Mouse (Mus musculus) forebrain, embryonic 16.5 days (tissue): ENCODE data around the gene St6galnac3. TPM values are rescaled to one million over a fixed set of nuclear protein-coding genes. Genes with fewer than 3 reads are reported as not detected.

ENCODE experiments used
- ATAC-seq: fragments of 200-750 bp; cut with Nextera tagmentation; 2 replicates; pipeline ENCODE4 v1.8.0; 2017; ENCODE audit warnings: mild to moderate bottlenecking, moderate library complexity
- H3K27ac ChIP-seq: fragments of 300-500 bp; sonication (generic); 2 replicates; pipeline ENCODE4 v1.5.1; 2014; ENCODE audit warnings: low read length, control low read depth
- H3K27me3 ChIP-seq: fragments of 300-500 bp; sonication (generic); replicated peaks from 2 replicates; pipeline ENCODE4 v1.6.1; 2014; ENCODE audit warnings: low read length; ENCODE audit not compliant: control insufficient read depth, insufficient read depth
- H3K36me3 ChIP-seq: fragments of 300-500 bp; sonication (generic); 2 replicates; pipeline ENCODE4 v1.6.1; 2014; ENCODE audit not compliant: control insufficient read depth, insufficient read depth
- H3K4me1 ChIP-seq: fragments of 300-500 bp; sonication (generic); replicated peaks from 2 replicates; pipeline ENCODE4 v1.6.1; 2014; ENCODE audit warnings: low read length; ENCODE audit not compliant: control insufficient read depth, insufficient read depth
- H3K4me2 ChIP-seq: fragments of 300-500 bp; sonication (generic); 2 replicates; pipeline ENCODE4 v1.6.1; 2014; ENCODE audit warnings: mild to moderate bottlenecking, low read length, control low read depth
- H3K4me3 ChIP-seq: fragments of 300-500 bp; sonication (generic); replicated peaks from 2 replicates; pipeline ENCODE4 v1.5.1; 2014; ENCODE audit warnings: mild to moderate bottlenecking, low read length, control low read depth
- H3K9ac ChIP-seq: fragments of 300-500 bp; sonication (generic); replicated peaks from 2 replicates; pipeline ENCODE4 v1.6.1; 2014; ENCODE audit warnings: low read depth, low read length, control low read depth
- H3K9me3 ChIP-seq: fragments of 300-500 bp; sonication (generic); 2 replicates; pipeline ENCODE4 v1.6.1; 2016; ENCODE audit warnings: low read length; ENCODE audit not compliant: control insufficient read depth
- WGBS: fragments of 180-500 bp; shearing (Covaris S2); extraction: QIAGEN DNeasy Blood & Tissue Kit; methylation state at CpG from one replicate; pipeline ENCODE4 v1.1.7; 2014; 5-methylcytosine and 5-hydroxymethylcytosine counted together
- polyA plus RNA-seq: library from polyadenylated mRNA; unstranded; fragments of >200 nt; fragmentation: Nextera tagmentation; extraction: Ambion mirVana; gene quantifications from 2 replicates; pipeline ENCODE4 v1.2.1, GENCODE M21; 2015

St6galnac3 gene
- polyA plus RNA-seq, 1 experiment from 2014 or later: 23.5 TPM

- no peaks in the 10 kb centered on the region for H3K27me3 ChIP-seq
- H3K9me3 ChIP-seq: no peaks in the 10 kb centered on the region
- no peak overlapping the region for H3K4me3 ChIP-seq
- peaks cover 26% of the 10 kb centered on the region for H3K4me1 ChIP-seq
- no peak overlapping the region for H3K9ac ChIP-seq
- H3K36me3 ChIP-seq: no peaks in the 10 kb centered on the region
- no peak overlapping the region for H3K27ac ChIP-seq
- H3K4me2 ChIP-seq: no peak overlapping the region
- ATAC-seq: no peak
- 48% methylated on average over 1 of the region's 1 CpGs for WGBS
Observed at GRCm38 (mm10) chr3:153492986-153493385, 232.0 kb downstream of the St6galnac3 start.

- peak; percentile 50; the same call in 1 of the 2 replicates for ATAC-seq
- Histone ChIP-seq H3K36me3 (no peaks in the 10 kb centered on the region), H3K27ac (no peak overlapping the region), H3K9me3 (no peaks in the 10 kb centered on the region), H3K27me3 (no peaks in the 10 kb centered on the region), H3K4me2 (no peak overlapping the region), H3K4me1 (peaks cover 31% of the 10 kb centered on the region), H3K9ac (no peak overlapping the region), H3K4me3 (no peak overlapping the region)
- WGBS: 47% methylated on average over 9 of the region's 9 CpGs
Observed at GRCm38 (mm10) chr3:153489718-153490117, 235.3 kb downstream of the St6galnac3 start.

GRCm38 (mm10) chr3:153488931-153489330 lies 236.0 kb downstream of the St6galnac3 start:
- H3K36me3 ChIP-seq: no peaks in the 10 kb centered on the region
- peak; percentile 22; the same call in 1 of the 2 replicates for ATAC-seq
- H3K27me3 ChIP-seq: no peaks in the 10 kb centered on the region
- no peak overlapping the region for H3K4me3 ChIP-seq
- 78% methylated on average over 5 of the region's 5 CpGs for WGBS
- H3K9me3 ChIP-seq: no peaks in the 10 kb centered on the region
- H3K4me2 ChIP-seq: no peak overlapping the region
- H3K27ac ChIP-seq: no peak overlapping the region
- H3K4me1 ChIP-seq: peaks cover 34% of the 10 kb centered on the region
- no peak overlapping the region for H3K9ac ChIP-seq

- no peak overlapping the region for H3K9ac ChIP-seq
- WGBS: 85% methylated on average over 5 of the region's 5 CpGs
- no peak overlapping the region for H3K4me2 ChIP-seq
- no peak overlapping the region for H3K27ac ChIP-seq
- H3K9me3 ChIP-seq: no peaks in the 10 kb centered on the region
- peaks cover 40% of the 10 kb centered on the region for H3K4me1 ChIP-seq
- no peak for ATAC-seq
- no peak overlapping the region for H3K4me3 ChIP-seq
- no peaks in the 10 kb centered on the region for H3K36me3 ChIP-seq
- no peaks in the 10 kb centered on the region for H3K27me3 ChIP-seq
Observed at GRCm38 (mm10) chr3:153485176-153485575, 239.8 kb downstream of the St6galnac3 start.

GRCm38 (mm10) chr3:153484701-153485100 lies 240.3 kb downstream of the St6galnac3 start:
- no peak overlapping the region for H3K4me3 ChIP-seq
- H3K27ac ChIP-seq: peak overlapping the region; percentile 13; the same call in 1 of the 2 replicates
- H3K36me3 ChIP-seq: no peaks in the 10 kb centered on the region
- no peaks in the 10 kb centered on the region for H3K27me3 ChIP-seq
- no peak overlapping the region for H3K4me2 ChIP-seq
- H3K9me3 ChIP-seq: no peaks in the 10 kb centered on the region
- WGBS: 59% methylated on average over 7 of the region's 7 CpGs
- peak; percentile 9; the same call in 1 of the 2 replicates for ATAC-seq
- H3K9ac ChIP-seq: no peak overlapping the region
- peaks cover 38% of the 10 kb centered on the region for H3K4me1 ChIP-seq

GRCm38 (mm10) chr3:153483691-153484090 lies 241.3 kb downstream of the St6galnac3 start:
- no peak overlapping the region for H3K9ac ChIP-seq
- WGBS: 84% methylated on average over 4 of the region's 4 CpGs
- no peaks in the 10 kb centered on the region for H3K27me3 ChIP-seq
- no peak overlapping the region for H3K4me2 ChIP-seq
- peaks cover 28% of the 10 kb centered on the region for H3K4me1 ChIP-seq
- H3K36me3 ChIP-seq: no peaks in the 10 kb centered on the region
- no peak for ATAC-seq
- no peaks in the 10 kb centered on the region for H3K9me3 ChIP-seq
- no peak overlapping the region for H3K4me3 ChIP-seq
- H3K27ac ChIP-seq: no peak overlapping the region

GRCm38 (mm10) chr3:153482098-153482497 lies 242.9 kb downstream of the St6galnac3 start:
- peak overlapping the region; percentile 33; the same call in 1 of the 2 replicates for H3K9ac ChIP-seq
- WGBS: 19% methylated on average over 11 of the region's 11 CpGs
- H3K4me1 ChIP-seq: peaks cover 26% of the 10 kb centered on the region
- H3K27ac ChIP-seq: peak overlapping the region; percentile 81
- no peaks in the 10 kb centered on the region for H3K9me3 ChIP-seq
- ATAC-seq: peak; percentile 89
- peak overlapping the region; percentile 44 for H3K4me2 ChIP-seq
- H3K4me3 ChIP-seq: peak overlapping the region; percentile 7; the same call in 1 of the 2 replicates
- H3K36me3 ChIP-seq: no peaks in the 10 kb centered on the region
- no peaks in the 10 kb centered on the region for H3K27me3 ChIP-seq

- H3K9ac ChIP-seq: no peak overlapping the region
- no peak for ATAC-seq
- no peak overlapping the region for H3K4me2 ChIP-seq
- H3K36me3 ChIP-seq: no peaks in the 10 kb centered on the region
- 95% methylated on average over 6 of the region's 6 CpGs for WGBS
- H3K9me3 ChIP-seq: no peaks in the 10 kb centered on the region
- no peak overlapping the region for H3K4me3 ChIP-seq
- H3K4me1 ChIP-seq: peaks cover 26% of the 10 kb centered on the region
- no peak overlapping the region; the same call in 1 of the 2 replicates for H3K27ac ChIP-seq
- no peaks in the 10 kb centered on the region for H3K27me3 ChIP-seq
Observed at GRCm38 (mm10) chr3:153481012-153481411, 244.0 kb downstream of the St6galnac3 start.

GRCm38 (mm10) chr3:153480636-153481006 lies 244.4 kb downstream of the St6galnac3 start:
- ATAC-seq: no peak
- no peak overlapping the region for H3K9ac ChIP-seq
- H3K27me3 ChIP-seq: no peaks in the 10 kb centered on the region
- peaks cover 26% of the 10 kb centered on the region for H3K4me1 ChIP-seq
- no peaks in the 10 kb centered on the region for H3K36me3 ChIP-seq
- no peak overlapping the region for H3K27ac ChIP-seq
- no peaks in the 10 kb centered on the region for H3K9me3 ChIP-seq
- no peak overlapping the region for H3K4me2 ChIP-seq
- H3K4me3 ChIP-seq: no peak overlapping the region
- 89% methylated on average over 5 of the region's 5 CpGs for WGBS
